8 mouse cellular contexts compared by ENCODE assay signal in genomic region chr6:93066553-93067376, GRCm38 (mm10).
A peak's percentile ranks its signal among the peaks of the same experiment; 100 is the strongest.
DNase-seq lines count a peak whose midpoint lies in the region; ATAC-seq lines count a peak whose summit lies in the region.

No protein-coding gene starts in this region.

- H3K27me3 ChIP-seq in lung, embryonic 15.5 days: no peaks in the 10 kb centered on the region
- no peaks in the 10 kb centered on the region for H3K27me3 ChIP-seq in embryonic facial prominence, embryonic 13.5 days
- no peaks in the 10 kb centered on the region for H3K27me3 ChIP-seq in hindbrain, embryonic 14.5 days (ENCODE audit: control insufficient read depth, insufficient read depth, low read length)
- no peaks in the 10 kb centered on the region for H3K27me3 ChIP-seq in neural tube, embryonic 11.5 days (ENCODE audit: control insufficient read depth, insufficient read depth, low read length)

- WGBS in lung, embryonic 15.5 days: 40% methylated on average over 11 of the region's 11 CpGs
- WGBS in embryonic facial prominence, embryonic 13.5 days: 9% methylated on average over 11 of the region's 11 CpGs
- 35% methylated on average over 11 of the region's 11 CpGs for WGBS in hindbrain, embryonic 14.5 days
- 14% methylated on average over 11 of the region's 11 CpGs for WGBS in neural tube, embryonic 11.5 days

- ATAC-seq in lung, embryonic 15.5 days (ENCODE audit: borderline replicate concordance, extremely low read depth, low FRiP score, low TSS enrichment): no peak
- no peak for ATAC-seq in embryonic facial prominence, embryonic 13.5 days (ENCODE audit: insufficient number of reproducible peaks, insufficient read depth, low FRiP score, low TSS enrichment, low read depth)
- no peak for ATAC-seq in hindbrain, embryonic 14.5 days (ENCODE audit: low FRiP score)
- ATAC-seq in neural tube, embryonic 11.5 days (ENCODE audit: insufficient read depth, low FRiP score, low TSS enrichment): no peak
- ATAC-seq in activated CD4-positive, CD25-positive, alpha-beta regulatory T cell, adult 4 months: no peak

- peak overlapping the region; percentile 53 for H3K27ac ChIP-seq in lung, embryonic 15.5 days
- H3K27ac ChIP-seq in embryonic facial prominence, embryonic 13.5 days: peak overlapping the region; percentile 81
- no peak overlapping the region for H3K27ac ChIP-seq in hindbrain, embryonic 14.5 days
- peak overlapping the region; percentile 66 for H3K27ac ChIP-seq in neural tube, embryonic 11.5 days (ENCODE audit: low read depth, low read length)

- H3K9ac ChIP-seq in lung, embryonic 15.5 days: no peak overlapping the region
- peak overlapping the region; percentile 36 for H3K9ac ChIP-seq in embryonic facial prominence, embryonic 13.5 days
- no peak overlapping the region for H3K9ac ChIP-seq in hindbrain, embryonic 14.5 days
- no peak overlapping the region for H3K9ac ChIP-seq in neural tube, embryonic 11.5 days (ENCODE audit: low read length)

- H3K4me1 ChIP-seq in lung, embryonic 15.5 days: peaks cover 23% of the 10 kb centered on the region
- H3K4me1 ChIP-seq in embryonic facial prominence, embryonic 13.5 days: peaks cover 19% of the 10 kb centered on the region
- peaks cover 13% of the 10 kb centered on the region; the same call in 1 of the 2 replicates for H3K4me1 ChIP-seq in hindbrain, embryonic 14.5 days (replicated peaks; ENCODE audit: control insufficient read depth, insufficient read depth, low read length)
- H3K4me1 ChIP-seq in neural tube, embryonic 11.5 days (ENCODE audit: control insufficient read depth, insufficient read depth, low read length): peaks cover 3% of the 10 kb centered on the region; the same call in 1 of the 2 replicates

- peak overlapping the region; percentile 25 for H3K4me2 ChIP-seq in lung, embryonic 15.5 days
- peak overlapping the region; percentile 58 for H3K4me2 ChIP-seq in embryonic facial prominence, embryonic 13.5 days
- H3K4me2 ChIP-seq in hindbrain, embryonic 14.5 days (replicated peaks): peak overlapping the region; percentile 1; the same call in 1 of the 2 replicates
- H3K4me2 ChIP-seq in neural tube, embryonic 11.5 days (ENCODE audit: low read depth): peak overlapping the region; percentile 19; the same call in 1 of the 2 replicates

- DNase-seq in lung, postnatal 4 days: no peak
- no peak for DNase-seq in hindbrain, embryonic 14.5 days (ENCODE audit: low spot score)
- DNase-seq in neural tube, embryonic 11.5 days (ENCODE audit: low spot score): peak; percentile 57
- no peak for DNase-seq in thymus, postnatal 0 days (ENCODE audit: low spot score)
- DNase-seq in urinary bladder, postnatal 25 days (ENCODE audit: low spot score): no peak

- no peaks in the 10 kb centered on the region for H3K36me3 ChIP-seq in lung, embryonic 15.5 days
- no peaks in the 10 kb centered on the region for H3K36me3 ChIP-seq in embryonic facial prominence, embryonic 13.5 days
- no peaks in the 10 kb centered on the region for H3K36me3 ChIP-seq in hindbrain, embryonic 14.5 days (replicated peaks; ENCODE audit: control insufficient read depth, insufficient read depth)
- no peaks in the 10 kb centered on the region for H3K36me3 ChIP-seq in neural tube, embryonic 11.5 days (ENCODE audit: control insufficient read depth, insufficient read depth, low read length)

- no peak overlapping the region for H3K4me3 ChIP-seq in lung, embryonic 15.5 days
- H3K4me3 ChIP-seq in embryonic facial prominence, embryonic 13.5 days: peak overlapping the region; percentile 28; the same call in 1 of the 2 replicates
- no peak overlapping the region for H3K4me3 ChIP-seq in hindbrain, embryonic 14.5 days (replicated peaks; ENCODE audit: low read length)
- H3K4me3 ChIP-seq in neural tube, embryonic 11.5 days (ENCODE audit: low read depth, low read length): no peak overlapping the region

- no peaks in the 10 kb centered on the region for H3K9me3 ChIP-seq in lung, embryonic 15.5 days
- no peaks in the 10 kb centered on the region for H3K9me3 ChIP-seq in embryonic facial prominence, embryonic 13.5 days
- no peaks in the 10 kb centered on the region for H3K9me3 ChIP-seq in hindbrain, embryonic 14.5 days (ENCODE audit: control insufficient read depth, low read length)
- H3K9me3 ChIP-seq in neural tube, embryonic 11.5 days (ENCODE audit: control insufficient read depth, low read length): no peaks in the 10 kb centered on the region

Comparison
In these comparisons a context has a peak if more than half of its experiments do, and no peak if none do; other contexts are left out.
1. H3K4me2 ChIP-seq: peak in every context shown above with its lines; median percentile 58 in embryonic facial prominence, embryonic 13.5 days; 25 in lung, embryonic 15.5 days; 19 in neural tube, embryonic 11.5 days; 1 in hindbrain, embryonic 14.5 days.